Mouse (Mus musculus): ENCODE measurements around the gene Hsdl1. TPM values are rescaled to one million over a fixed set of nuclear protein-coding genes. Genes with fewer than 3 reads are reported as not detected.

Gene Hsdl1
- polyA plus RNA-seq (2014; fragmentation: Nextera tagmentation; extraction: Ambion mirVana): 183 and 202 TPM in 2 replicates

DNA sequence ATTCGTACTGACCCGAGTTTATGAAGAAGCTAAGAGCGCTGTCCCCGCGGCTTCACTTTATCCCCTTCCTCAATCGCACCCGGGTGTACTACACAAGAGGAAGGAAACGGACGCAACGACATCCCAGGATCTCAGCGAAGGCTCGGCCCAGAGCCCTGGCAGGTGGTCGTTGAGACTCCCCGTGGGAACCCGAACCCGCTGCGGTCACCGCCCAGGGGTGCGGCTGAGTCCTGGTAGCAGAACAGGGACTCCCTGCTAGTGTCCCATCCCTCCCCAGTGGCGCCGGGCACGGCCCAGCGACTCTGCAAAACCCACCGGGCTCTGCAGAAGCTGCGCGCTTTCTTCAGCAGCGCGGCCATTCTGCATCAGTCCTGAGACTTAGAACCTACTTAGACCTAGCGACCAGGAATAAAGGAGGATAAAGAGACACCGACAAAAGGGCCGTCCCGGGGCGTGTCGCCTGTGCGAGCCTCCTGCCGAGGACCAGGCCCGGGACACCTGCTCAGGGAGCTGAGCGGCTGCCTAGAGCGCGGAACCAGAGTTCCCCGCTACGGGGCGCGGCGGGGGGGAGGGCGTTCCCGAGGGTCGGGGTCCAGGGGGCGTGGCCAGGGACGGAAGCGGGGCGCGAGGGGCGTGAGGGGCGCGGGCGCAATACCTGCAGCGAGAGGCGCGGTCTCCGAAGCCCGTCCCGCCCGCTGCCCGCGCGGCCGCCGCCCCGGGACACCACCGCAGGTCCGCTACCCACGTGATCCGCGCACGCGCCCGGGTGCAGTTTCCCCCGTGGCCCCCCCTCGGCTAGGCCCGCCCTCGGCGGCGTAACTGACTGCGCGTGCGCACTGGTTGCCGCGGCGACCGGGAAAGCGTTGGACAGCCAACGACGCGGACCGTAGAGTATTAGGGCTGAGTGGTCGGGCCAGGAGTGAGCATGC, at the start of gene Hsdl1, which contains the start of gene Dnaaf1:
TSS of gene Hsdl1 (minus strand) at position 747 of the 929 bp plus-strand sequence.
TSS of gene Dnaaf1 (plus strand) at position 799 of the 929 bp plus-strand sequence.
- ATAC-seq (peak; percentile 91), DNase-seq (ENCODE audit: low spot score) (peak; percentile 94)
- Histone ChIP-seq H3K4me1 (ENCODE audit: control insufficient read depth, insufficient read depth, low read length) (peaks cover 7% of the 10 kb centered on the region; the same call in 1 of the 2 replicates), H3K9me3 (replicated peaks; ENCODE audit: control insufficient read depth, low read length) (no peaks in the 10 kb centered on the region), H3K27ac (ENCODE audit: low read depth, low read length) (peak within 1 kb of the TSS; percentile 55; the same call in 1 of the 2 replicates), H3K4me3 (ENCODE audit: low read depth, low read length) (peak within 1 kb of the TSS; percentile 84), H3K36me3 (ENCODE audit: control insufficient read depth, insufficient read depth, low read length) (no peaks in the 10 kb centered on the region), H3K27me3 (replicated peaks; ENCODE audit: control insufficient read depth, insufficient read depth, low read length) (0 out of 2 replicates have a peak, but pooled peaks cover 5% of the 10 kb centered on the region), H3K9ac (ENCODE audit: low read length) (peak within 1 kb of the TSS; percentile 87), H3K4me2 (ENCODE audit: low read length) (peak within 1 kb of the TSS; percentile 89)
- WGBS: under 1% methylated on average over 89 of the region's 97 CpGs

GRCm38 (mm10) chr8:119623744-119624143, 48.8 kb upstream of the Hsdl1 start:
- H3K4me2 ChIP-seq (ENCODE audit: low read length): no peak overlapping the region
- H3K9me3 ChIP-seq (replicated peaks; ENCODE audit: control insufficient read depth, low read length): no peaks in the 10 kb centered on the region
- no peaks in the 10 kb centered on the region; the same call in 1 of the 2 replicates for H3K27me3 ChIP-seq (replicated peaks; ENCODE audit: control insufficient read depth, insufficient read depth, low read length)
- H3K27ac ChIP-seq (ENCODE audit: low read depth, low read length): no peak overlapping the region
- H3K4me3 ChIP-seq (ENCODE audit: low read depth, low read length): no peak overlapping the region
- H3K9ac ChIP-seq (ENCODE audit: low read length): no peak overlapping the region
- ATAC-seq: no peak
- no peaks in the 10 kb centered on the region for H3K4me1 ChIP-seq (ENCODE audit: control insufficient read depth, insufficient read depth, low read length)
- no peak for DNase-seq (ENCODE audit: low spot score)
- no peaks in the 10 kb centered on the region for H3K36me3 ChIP-seq (ENCODE audit: control insufficient read depth, insufficient read depth, low read length)
- WGBS: 92% methylated on average over 1 of the region's 1 CpGs

DNA sequence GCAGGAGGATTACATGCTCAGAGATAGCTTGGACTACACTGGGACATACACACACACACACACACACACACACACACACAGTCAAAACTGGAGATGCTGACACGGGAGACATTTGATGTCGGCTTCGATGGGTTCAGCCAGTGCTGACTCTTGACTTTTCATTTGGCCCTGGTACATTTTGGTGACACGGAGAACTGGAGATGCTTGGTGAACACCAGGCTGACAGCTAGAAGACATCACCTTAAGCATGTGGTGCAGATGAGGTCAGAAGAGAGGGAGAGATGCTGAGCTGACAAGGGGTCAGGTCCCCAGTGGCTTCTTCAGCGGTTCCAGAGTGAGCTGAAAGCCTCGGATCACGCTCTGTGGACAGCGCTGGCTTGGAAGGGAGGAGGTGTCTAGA, 48.1 kb upstream of the Hsdl1 start:
- no peaks in the 10 kb centered on the region; the same call in 1 of the 2 replicates for H3K27me3 ChIP-seq (replicated peaks; ENCODE audit: control insufficient read depth, insufficient read depth, low read length)
- no peaks in the 10 kb centered on the region for H3K36me3 ChIP-seq (ENCODE audit: control insufficient read depth, insufficient read depth, low read length)
- H3K4me3 ChIP-seq (ENCODE audit: low read depth, low read length): no peak overlapping the region
- no peak overlapping the region for H3K4me2 ChIP-seq (ENCODE audit: low read length)
- no peaks in the 10 kb centered on the region for H3K9me3 ChIP-seq (replicated peaks; ENCODE audit: control insufficient read depth, low read length)
- H3K9ac ChIP-seq (ENCODE audit: low read length): no peak overlapping the region
- DNase-seq (ENCODE audit: low spot score) (no peak), ATAC-seq (no peak)
- H3K27ac ChIP-seq (ENCODE audit: low read depth, low read length): no peak overlapping the region
- WGBS: 87% methylated on average over 8 of the region's 8 CpGs
- H3K4me1 ChIP-seq (ENCODE audit: control insufficient read depth, insufficient read depth, low read length): no peaks in the 10 kb centered on the region

DNA sequence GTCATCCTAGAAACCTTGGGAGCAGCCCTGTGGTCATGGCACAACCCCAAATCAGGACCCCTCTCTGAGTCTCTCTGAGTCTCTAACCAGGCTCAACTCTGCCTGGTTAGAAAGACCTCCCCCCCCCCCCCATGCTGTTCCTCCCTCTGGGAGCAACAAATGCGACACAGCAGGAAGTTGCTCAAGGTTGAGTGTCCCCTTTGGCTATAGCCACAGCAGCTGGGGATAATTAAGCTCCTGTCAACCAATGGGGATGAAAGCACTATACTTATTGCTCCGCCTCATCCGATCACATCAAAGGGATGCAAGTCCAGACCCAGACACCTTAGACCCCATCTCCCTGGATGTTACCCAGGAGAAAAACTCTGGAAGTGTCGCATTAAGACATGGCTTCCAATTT, 47.6 kb upstream of the Hsdl1 start:
- H3K36me3 ChIP-seq (ENCODE audit: control insufficient read depth, insufficient read depth, low read length): no peaks in the 10 kb centered on the region
- DNase-seq (ENCODE audit: low spot score) (no peak), ATAC-seq (no peak)
- no peak overlapping the region for H3K4me2 ChIP-seq (ENCODE audit: low read length)
- no peaks in the 10 kb centered on the region for H3K9me3 ChIP-seq (replicated peaks; ENCODE audit: control insufficient read depth, low read length)
- H3K27ac ChIP-seq (ENCODE audit: low read depth, low read length): no peak overlapping the region
- no peak overlapping the region for H3K9ac ChIP-seq (ENCODE audit: low read length)
- no peak overlapping the region for H3K4me3 ChIP-seq (ENCODE audit: low read depth, low read length)
- WGBS: 58% methylated on average over 4 of the region's 4 CpGs
- no peaks in the 10 kb centered on the region; the same call in 1 of the 2 replicates for H3K27me3 ChIP-seq (replicated peaks; ENCODE audit: control insufficient read depth, insufficient read depth, low read length)
- no peaks in the 10 kb centered on the region for H3K4me1 ChIP-seq (ENCODE audit: control insufficient read depth, insufficient read depth, low read length)

DNA sequence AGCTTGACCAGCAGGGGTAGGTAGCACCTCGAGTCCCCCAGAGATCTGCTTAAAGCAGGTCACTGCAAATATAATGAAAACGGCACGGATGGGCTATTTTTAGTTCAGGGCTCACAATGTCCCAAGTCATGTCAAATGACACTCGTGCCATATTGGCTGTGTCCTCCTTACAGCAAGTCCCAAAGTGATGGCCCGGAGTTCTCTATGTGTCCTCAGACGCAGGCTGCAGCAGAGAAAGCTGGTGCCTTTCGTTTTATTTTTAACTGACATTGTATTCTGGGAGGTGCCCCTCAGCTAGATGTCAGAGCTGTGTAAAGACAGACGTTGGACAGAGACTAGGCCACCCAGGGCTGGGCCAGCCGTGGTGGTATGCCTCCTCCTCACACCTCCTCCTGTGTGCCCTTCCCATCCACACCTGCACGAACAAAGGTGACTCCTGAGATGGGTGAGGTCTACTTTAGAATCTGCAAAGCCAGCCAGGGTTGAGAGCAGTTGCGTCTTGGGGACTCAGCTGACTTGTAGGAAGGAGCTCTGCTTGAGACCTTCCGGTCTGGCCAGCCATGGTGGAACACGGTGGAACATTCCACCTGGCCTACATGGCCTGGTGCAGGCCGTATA, 46.0 kb upstream of the Hsdl1 start:
- no peak for ATAC-seq
- no peaks in the 10 kb centered on the region for H3K36me3 ChIP-seq (ENCODE audit: control insufficient read depth, insufficient read depth, low read length)
- H3K4me1 ChIP-seq (ENCODE audit: control insufficient read depth, insufficient read depth, low read length): no peaks in the 10 kb centered on the region
- DNase-seq (ENCODE audit: low spot score): no peak
- no peak overlapping the region for H3K4me2 ChIP-seq (ENCODE audit: low read length)
- no peak overlapping the region for H3K27ac ChIP-seq (ENCODE audit: low read depth, low read length)
- WGBS: 88% methylated on average over 14 of the region's 14 CpGs
- no peak overlapping the region for H3K9ac ChIP-seq (ENCODE audit: low read length)
- H3K9me3 ChIP-seq (replicated peaks; ENCODE audit: control insufficient read depth, low read length): no peaks in the 10 kb centered on the region
- no peak overlapping the region for H3K4me3 ChIP-seq (ENCODE audit: low read depth, low read length)
- no peaks in the 10 kb centered on the region; the same call in 1 of the 2 replicates for H3K27me3 ChIP-seq (replicated peaks; ENCODE audit: control insufficient read depth, insufficient read depth, low read length)

DNA sequence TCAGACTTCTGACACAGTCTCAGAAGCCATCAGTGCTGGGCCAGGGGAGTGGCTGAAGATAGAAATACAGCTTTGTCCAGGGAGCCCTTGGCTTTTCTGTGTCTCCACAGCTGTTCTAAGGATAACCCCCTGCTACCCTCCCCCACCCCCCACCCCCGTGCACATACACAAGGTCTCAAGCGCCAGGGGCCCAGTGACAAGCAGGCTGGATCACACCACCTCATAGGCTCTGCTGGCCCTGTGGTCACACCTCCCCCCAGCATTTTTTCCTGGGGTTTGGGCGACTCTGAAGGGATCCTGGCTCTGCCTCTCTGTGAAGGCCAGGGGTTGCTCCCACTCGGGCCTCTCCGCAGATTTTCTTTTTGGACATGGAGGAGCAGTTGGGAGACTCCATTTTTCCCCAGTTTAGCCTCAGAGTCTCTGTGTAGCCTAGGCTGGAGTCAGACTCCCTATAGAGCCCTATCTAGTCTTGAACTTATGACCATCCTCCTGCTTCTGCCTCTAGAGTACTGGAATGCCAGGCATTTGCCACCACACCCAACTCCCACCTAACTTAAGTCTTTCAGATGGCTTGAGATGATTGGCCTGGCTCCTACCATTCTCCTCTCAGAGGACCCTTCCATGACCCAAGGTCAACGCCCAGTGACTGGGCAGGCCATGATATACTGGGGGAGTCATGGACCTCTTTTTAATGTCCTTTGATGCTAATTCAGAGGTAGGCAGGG, 45.3 kb upstream of the Hsdl1 start:
- Histone ChIP-seq H3K4me1 (ENCODE audit: control insufficient read depth, insufficient read depth, low read length) (no peaks in the 10 kb centered on the region), H3K27me3 (replicated peaks; ENCODE audit: control insufficient read depth, insufficient read depth, low read length) (no peaks in the 10 kb centered on the region; the same call in 1 of the 2 replicates), H3K9me3 (replicated peaks; ENCODE audit: control insufficient read depth, low read length) (no peaks in the 10 kb centered on the region), H3K27ac (ENCODE audit: low read depth, low read length) (no peak overlapping the region), H3K9ac (ENCODE audit: low read length) (no peak overlapping the region), H3K4me2 (ENCODE audit: low read length) (no peak overlapping the region), H3K36me3 (ENCODE audit: control insufficient read depth, insufficient read depth, low read length) (no peaks in the 10 kb centered on the region), H3K4me3 (ENCODE audit: low read depth, low read length) (no peak overlapping the region)
- 75% methylated on average over 6 of the region's 6 CpGs for WGBS
- DNase-seq (ENCODE audit: low spot score): no peak
- ATAC-seq: no peak

DNA sequence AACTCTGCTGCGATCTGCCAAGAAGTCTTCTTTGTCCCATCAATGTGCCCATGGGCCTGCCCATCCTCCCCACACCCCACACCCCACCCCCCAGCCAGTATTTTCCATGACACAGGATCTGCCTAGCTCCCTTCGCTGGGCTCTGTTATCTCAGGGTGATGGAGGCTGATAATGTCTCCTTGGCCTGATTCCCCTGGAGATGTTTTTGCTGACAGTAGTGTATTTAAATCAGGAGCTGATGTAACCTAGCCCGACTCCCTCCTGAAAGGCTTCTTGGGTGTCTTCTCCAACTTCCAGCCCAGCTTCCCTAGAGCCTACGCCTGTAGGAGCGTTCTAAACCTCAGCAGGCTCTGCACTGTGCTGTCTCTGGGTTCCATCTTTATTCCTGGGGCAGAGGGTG, 43.9 kb upstream of the Hsdl1 start:
- DNase-seq (ENCODE audit: low spot score) (no peak), ATAC-seq (no peak)
- Histone ChIP-seq H3K27me3 (replicated peaks; ENCODE audit: control insufficient read depth, insufficient read depth, low read length) (no peaks in the 10 kb centered on the region), H3K9me3 (replicated peaks; ENCODE audit: control insufficient read depth, low read length) (no peaks in the 10 kb centered on the region), H3K9ac (ENCODE audit: low read length) (no peak overlapping the region), H3K27ac (ENCODE audit: low read depth, low read length) (no peak overlapping the region), H3K4me3 (ENCODE audit: low read depth, low read length) (no peak overlapping the region), H3K36me3 (ENCODE audit: control insufficient read depth, insufficient read depth, low read length) (no peaks in the 10 kb centered on the region), H3K4me1 (ENCODE audit: control insufficient read depth, insufficient read depth, low read length) (no peaks in the 10 kb centered on the region), H3K4me2 (ENCODE audit: low read length) (no peak overlapping the region)
- 79% methylated on average over 5 of the region's 5 CpGs for WGBS

DNA sequence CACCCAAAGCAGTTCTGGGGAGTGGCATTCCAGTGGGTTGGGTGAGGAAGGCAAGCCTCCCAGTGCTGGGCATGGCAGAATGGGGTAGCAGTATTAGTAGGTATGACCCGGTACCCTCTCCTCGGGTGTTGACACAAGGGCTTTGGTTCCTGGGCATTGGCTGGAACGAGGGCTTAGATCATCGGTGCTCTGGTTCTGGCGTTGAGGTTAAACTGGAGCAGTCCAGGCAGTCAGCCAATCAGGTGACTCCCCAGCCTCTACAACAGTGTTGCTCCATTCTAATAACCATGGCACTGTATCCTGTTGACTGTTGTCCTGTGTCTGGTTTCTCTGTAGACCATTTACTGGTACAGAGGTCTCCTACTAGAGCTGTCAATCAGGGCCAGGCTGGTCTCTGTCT, 42.6 kb upstream of the Hsdl1 start:
- no peak for ATAC-seq

More for the DNA sequence above, 42.6 kb upstream of the Hsdl1 start:
- no peaks in the 10 kb centered on the region for H3K36me3 ChIP-seq (ENCODE audit: control insufficient read depth, insufficient read depth, low read length)
- 88% methylated on average over 5 of the region's 5 CpGs for WGBS
- no peak overlapping the region for H3K4me3 ChIP-seq (ENCODE audit: low read depth, low read length)
- H3K9me3 ChIP-seq (replicated peaks; ENCODE audit: control insufficient read depth, low read length): no peaks in the 10 kb centered on the region
- H3K4me1 ChIP-seq (ENCODE audit: control insufficient read depth, insufficient read depth, low read length): no peaks in the 10 kb centered on the region
- no peak for DNase-seq (ENCODE audit: low spot score)
- H3K4me2 ChIP-seq (ENCODE audit: low read length): no peak overlapping the region
- H3K27ac ChIP-seq (ENCODE audit: low read depth, low read length): no peak overlapping the region
- no peak overlapping the region for H3K9ac ChIP-seq (ENCODE audit: low read length)
- H3K27me3 ChIP-seq (replicated peaks; ENCODE audit: control insufficient read depth, insufficient read depth, low read length): no peaks in the 10 kb centered on the region

Data from forebrain, embryonic 14.5 days (tissue).